Mouse (Mus musculus) lung, adult 2 months (tissue): ENCODE data around the gene Asf1b. TPM values are rescaled to one million over a fixed set of nuclear protein-coding genes. Genes with fewer than 3 reads are reported as not detected.
A peak's percentile ranks its signal among the peaks of the same experiment; 100 is the strongest.
"Not testable (repeated sequence)": the region's sequence is repeated elsewhere in the genome, so short reads cannot be mapped to it uniquely, and the experiment has no call there.

Source experiments
- DNase-seq: peaks from one replicate; pipeline ENCODE4 v3.0.0; 2022
- H3K4me1 ChIP-seq: fragments of 200-500 bp; 2 replicates; pipeline ENCODE4 v1.6.1; 2011; ENCODE audit warnings: low read length; ENCODE audit not compliant: control insufficient read depth, insufficient read depth
- H3K4me3 ChIP-seq: fragments of 200-500 bp; replicated peaks from 2 replicates; pipeline ENCODE3; 2011; ENCODE audit warnings: low read depth, mild to moderate bottlenecking, control low read depth, low read length; ENCODE audit errors: extremely low read depth
- CTCF ChIP-seq: fragments of 200-500 bp; IDR thresholded peaks from 2 replicates; pipeline ENCODE4 v1.5.1; 2011; ENCODE audit warnings: mild to moderate bottlenecking, low read length, control low read depth; ENCODE audit not compliant: insufficient read depth
- POLR2A ChIP-seq: fragments of 200-500 bp; IDR thresholded peaks from 2 replicates; pipeline ENCODE4 v1.6.1; 2011; ENCODE audit warnings: low read depth, mild to moderate bottlenecking, control low read depth, low read length, borderline replicate concordance; ENCODE audit errors: extremely low read depth
- WGBS: fragments of 180-500 bp; shearing (Covaris S2); methylation state at CpG from one replicate; pipeline ENCODE4 v1.1.7; 2018; 5-methylcytosine and 5-hydroxymethylcytosine counted together
- polyA plus RNA-seq: library from polyadenylated mRNA; depleted of rRNA; stranded (reverse); fragments of >200 nt; gene quantifications from 2 replicates; pipeline ENCODE4 v1.2.3, GENCODE M21; 2012

The Asf1b gene
- polyA plus RNA-seq, 1 experiment, result 7.5 TPM

- TF ChIP-seq POLR2A, result no peak
- TF ChIP-seq CTCF, result no peak
- WGBS, result 93% methylated on average over 2 of the region's 2 CpGs
- Histone ChIP-seq H3K4me3 (no peak overlapping the region), H3K4me1 (peaks cover 6% of the 10 kb centered on the region; the same call in 1 of the 2 replicates)
- no peak for DNase-seq
Measured at GRCm38 (mm10) chr8:83999825-84000224, 44.5 kb downstream of the Asf1b start.

DNA sequence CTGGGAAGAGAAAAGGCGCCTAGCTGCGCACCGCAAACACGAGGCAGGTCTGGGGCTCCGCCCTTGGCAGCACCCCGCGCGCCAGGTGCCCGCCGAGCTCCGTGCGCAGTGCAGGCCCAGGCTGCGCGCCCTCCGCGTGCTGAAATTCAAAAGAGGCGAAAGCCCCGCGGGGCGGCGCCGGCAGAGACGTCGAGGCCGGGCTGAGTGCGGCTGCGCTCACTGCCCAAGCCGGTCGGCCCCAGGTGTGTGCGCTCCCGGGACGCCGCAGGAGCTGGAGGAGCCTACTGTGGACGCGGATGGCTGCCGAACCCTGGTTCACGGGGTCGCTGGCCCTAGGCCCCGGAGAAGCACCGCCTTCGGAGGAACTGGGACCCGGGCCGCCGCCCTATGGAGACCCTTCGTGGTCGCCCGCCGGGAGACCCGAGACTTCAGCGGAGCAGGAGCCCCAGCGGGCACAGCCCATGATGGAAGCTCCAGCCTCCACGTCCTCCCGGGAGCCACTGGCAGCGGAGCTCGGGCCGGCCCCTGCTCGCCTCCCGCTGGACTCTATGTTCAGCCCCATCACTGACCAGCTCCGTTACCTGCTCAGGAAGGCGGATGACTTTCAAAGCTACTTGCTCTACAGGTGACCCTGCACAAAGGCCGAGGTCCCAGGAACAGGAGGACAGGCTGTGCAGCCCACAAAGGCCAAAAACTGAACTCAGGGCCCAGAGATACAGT is 46.1 kb downstream of the Asf1b start, which contains the start of gene 1700067K01Rik:
Gene 1700067K01Rik (plus strand): TSS at position 222 of the 720 bp plus-strand sequence.
- DNase-seq, result no peak
- no peak for TF ChIP-seq CTCF
- no peak for TF ChIP-seq POLR2A
- WGBS, result 63% methylated on average over 58 of the region's 61 CpGs
- no peak within 1 kb of the TSS for H3K4me3 ChIP-seq
- H3K4me1 ChIP-seq, result peaks cover 6% of the 10 kb centered on the region; the same call in 1 of the 2 replicates

GRCm38 (mm10) chr8:84002957-84003611 is 47.8 kb downstream of the Asf1b start:
- no peak for TF ChIP-seq CTCF
- TF ChIP-seq POLR2A, result no peak
- 75% methylated on average over 12 of the region's 12 CpGs for WGBS
- Histone ChIP-seq H3K4me3 (no peak overlapping the region), H3K4me1 (peaks cover 6% of the 10 kb centered on the region; the same call in 1 of the 2 replicates)
- no peak for DNase-seq

- no peak for TF ChIP-seq CTCF
- no peak for TF ChIP-seq POLR2A
- 74% methylated on average over 6 of the region's 6 CpGs for WGBS
- no peak overlapping the region for H3K4me3 ChIP-seq
- H3K4me1 ChIP-seq, result peaks cover 4% of the 10 kb centered on the region; the same call in 1 of the 2 replicates
- no peak for DNase-seq
Measured at GRCm38 (mm10) chr8:84003612-84004246, 48.4 kb downstream of the Asf1b start.

- H3K4me1 ChIP-seq, result no peaks in the 10 kb centered on the region; the same call in 1 of the 2 replicates
- peak; percentile 92 for DNase-seq
- under 1% methylated on average over 30 of the region's 30 CpGs for WGBS
- TF ChIP-seq CTCF, result no peak
- peak; percentile 68; the same call in 1 of the 2 replicates for TF ChIP-seq POLR2A
- H3K4me3 ChIP-seq, result peak overlapping the region; percentile 50
Measured at GRCm38 (mm10) chr8:84004533-84005201, 49.4 kb downstream of the Asf1b start.

DNA sequence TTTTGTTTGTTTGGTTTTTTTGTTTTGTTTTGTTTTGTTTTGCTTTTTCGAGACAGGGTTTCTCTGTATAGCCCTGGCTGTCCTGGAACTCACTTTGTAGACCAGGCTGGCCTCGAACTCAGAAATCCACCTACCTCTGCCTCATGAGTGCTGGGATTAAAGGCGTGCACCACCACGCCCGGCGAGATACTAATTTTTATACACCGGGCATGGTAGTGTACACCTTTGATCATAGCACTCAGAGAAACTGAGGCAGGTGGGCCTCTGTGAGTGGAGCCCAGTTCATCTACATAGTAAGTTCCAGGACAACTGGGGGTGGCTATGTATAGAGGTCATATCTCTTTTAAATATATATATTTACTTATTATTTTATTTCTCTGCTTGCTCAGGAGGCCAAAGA is 50.2 kb downstream of the Asf1b start:
- H3K4me1 ChIP-seq, H3K4me3 ChIP-seq, DNase-seq: not testable (repeated sequence)
- WGBS, result 92% methylated on average over 7 of the region's 7 CpGs

DNA sequence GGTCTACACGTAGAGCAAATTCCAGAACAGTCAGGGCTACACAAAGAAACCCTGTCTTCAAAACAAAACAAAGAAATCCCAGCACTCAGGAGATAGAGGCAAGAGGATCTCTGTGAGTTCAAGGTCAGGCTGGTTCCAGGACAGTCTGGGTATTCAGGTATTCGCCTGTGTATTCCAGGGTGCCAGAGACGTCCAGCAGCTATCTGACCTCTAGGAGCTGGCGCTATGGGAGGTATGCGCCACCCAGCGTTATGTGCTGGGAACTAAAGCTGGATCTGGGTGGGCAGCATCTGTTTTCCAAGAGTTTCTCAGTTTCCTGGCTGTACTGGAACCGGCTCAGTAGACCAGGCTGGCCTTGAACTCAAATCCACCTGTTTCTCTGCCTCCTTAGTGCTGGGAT is 53.1 kb downstream of the Asf1b start:
- TF ChIP-seq POLR2A (no peak), CTCF (peak; percentile 46; the same call in 1 of the 2 replicates)
- DNase-seq, result no peak
- Histone ChIP-seq H3K4me3 (no peak overlapping the region), H3K4me1 (peaks cover 5% of the 10 kb centered on the region)
- WGBS, result 47% methylated on average over 7 of the region's 7 CpGs

GRCm38 (mm10) chr8:84009876-84010275 is 54.6 kb downstream of the Asf1b start:
- TF ChIP-seq CTCF, result peak; percentile 89
- TF ChIP-seq POLR2A, result no peak
- Histone ChIP-seq H3K4me1 (peaks cover 5% of the 10 kb centered on the region), H3K4me3 (peak overlapping the region; percentile 4)
- WGBS, result under 1% methylated on average over 11 of the region's 11 CpGs
- peak; percentile 82 for DNase-seq
